Mouse (Mus musculus): Measurements from ENCODE around the gene Nsg1.

The Nsg1 gene

DNA sequence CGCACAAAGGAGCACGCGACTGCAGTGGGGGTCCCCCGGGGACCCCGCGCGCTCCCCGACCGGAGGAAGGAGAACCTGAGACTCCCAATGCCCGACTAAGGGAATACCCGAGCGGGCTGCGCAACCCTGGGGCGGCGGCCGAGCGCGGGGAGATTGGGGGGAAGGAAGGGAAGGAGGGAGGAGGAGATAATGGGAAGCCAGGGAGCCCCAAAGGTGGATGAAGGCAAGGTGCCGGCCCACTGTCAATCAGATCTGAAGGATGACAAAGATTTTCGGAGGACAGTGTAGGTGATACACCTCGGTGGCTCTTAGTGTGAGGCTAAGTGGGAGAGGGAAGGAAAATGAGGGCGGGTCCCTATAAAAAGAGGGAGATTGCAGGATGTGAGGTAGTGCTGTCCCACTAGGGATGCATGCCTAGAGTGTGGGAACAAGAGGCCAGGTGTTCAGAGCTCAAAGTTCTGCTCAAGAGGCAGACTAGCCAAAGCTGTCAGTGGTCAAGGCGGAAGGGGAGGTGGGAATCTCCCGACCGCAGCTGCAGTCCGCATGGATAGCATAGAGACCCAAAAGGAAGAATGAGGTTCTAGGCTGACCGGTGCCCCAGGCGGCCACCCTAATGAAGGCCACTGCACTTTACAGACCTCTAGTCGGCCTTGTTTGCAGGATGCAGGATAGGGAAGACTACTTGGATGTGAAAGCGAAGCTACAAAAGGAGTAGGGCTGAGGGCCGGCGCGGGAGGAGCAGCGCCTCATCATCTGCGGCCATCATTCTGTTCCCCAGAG is at the start of gene Nsg1:
Nsg1 (minus strand) TSS at position 274 of the 780 bp plus-strand sequence.
- no peak for DNase-seq (ENCODE audit: low read depth)

DNA sequence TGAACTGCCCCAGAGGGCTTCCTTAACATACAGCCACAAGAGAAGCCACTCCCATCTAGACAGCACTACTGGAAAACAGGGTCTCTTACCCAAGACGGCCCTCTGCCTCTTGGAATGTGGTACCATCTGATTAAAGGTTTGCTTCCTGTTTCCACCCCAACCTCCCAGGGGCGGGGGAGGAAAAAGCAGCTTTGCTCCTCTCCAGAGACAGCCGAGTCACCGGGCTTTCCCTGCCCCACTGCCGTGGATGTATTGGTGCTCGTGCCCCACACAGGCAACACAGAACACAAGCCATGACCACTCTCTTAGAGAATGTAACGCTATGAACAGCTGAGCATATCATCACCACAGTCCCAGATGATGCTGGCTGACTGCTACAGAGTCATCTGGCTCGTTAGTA is 49.3 kb upstream of the Nsg1 start:
- no peak for DNase-seq (ENCODE audit: low read depth)

DNA sequence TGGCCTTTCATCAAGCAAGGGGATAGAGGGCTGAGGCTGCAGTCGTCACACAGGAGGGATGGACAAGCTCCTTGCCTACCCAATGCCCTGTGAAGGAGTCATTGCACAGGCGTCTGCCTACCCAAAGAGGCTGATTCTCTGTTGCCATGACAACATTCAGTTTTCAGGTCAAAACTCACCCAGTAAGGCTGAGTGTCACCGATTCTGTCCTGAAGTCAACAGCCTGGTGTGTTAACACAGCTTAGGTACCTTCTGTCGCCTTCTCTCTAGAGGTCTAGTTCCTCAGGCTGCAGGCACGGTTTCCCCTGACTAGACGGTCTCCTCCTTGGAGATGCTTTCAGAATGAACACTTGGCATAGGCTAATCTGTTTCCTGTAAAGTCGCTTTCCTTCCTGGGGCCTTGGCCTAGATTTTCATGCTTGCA is 45.6 kb upstream of the Nsg1 start:
- no peak for DNase-seq (ENCODE audit: low read depth)

DNA sequence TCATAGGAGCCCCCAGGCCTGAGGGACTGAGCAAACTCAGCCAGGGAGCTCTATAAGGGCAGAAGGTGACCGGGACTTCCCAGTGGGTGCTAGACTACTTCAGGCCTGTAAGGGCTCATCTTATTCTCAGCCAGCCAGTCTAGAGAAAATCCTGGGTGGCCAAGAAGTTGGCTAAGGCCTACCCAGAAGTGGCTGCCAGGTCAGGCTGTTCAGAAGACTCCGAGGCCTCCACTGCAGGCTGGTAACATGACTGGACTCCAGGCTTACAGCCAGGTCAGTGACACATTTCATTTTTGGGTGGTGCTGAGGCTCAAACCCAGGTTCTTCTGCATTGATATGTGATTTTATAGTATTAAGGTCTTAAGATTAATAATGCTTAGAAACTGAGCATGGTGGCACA is 40.0 kb upstream of the Nsg1 start:
- no peak for DNase-seq (ENCODE audit: low read depth)

DNA sequence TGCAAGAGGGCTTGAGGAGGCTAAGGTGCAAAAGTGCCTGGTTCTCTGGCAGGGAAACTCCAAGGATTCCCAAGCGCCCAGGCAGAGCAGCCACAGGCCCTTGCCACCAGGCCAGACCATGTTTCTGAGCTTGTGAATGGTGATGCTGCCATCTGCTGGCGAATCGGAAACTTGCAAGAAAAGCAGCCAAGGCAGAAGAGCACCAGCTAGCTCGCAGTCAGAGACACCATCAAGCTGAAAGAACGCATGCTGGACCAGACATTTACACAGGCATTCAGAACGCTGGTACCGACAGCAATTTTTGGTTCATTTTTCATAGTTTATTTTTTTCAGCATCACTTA is 37.7 kb upstream of the Nsg1 start:
- peak; percentile 76 for DNase-seq (ENCODE audit: low read depth)

DNA sequence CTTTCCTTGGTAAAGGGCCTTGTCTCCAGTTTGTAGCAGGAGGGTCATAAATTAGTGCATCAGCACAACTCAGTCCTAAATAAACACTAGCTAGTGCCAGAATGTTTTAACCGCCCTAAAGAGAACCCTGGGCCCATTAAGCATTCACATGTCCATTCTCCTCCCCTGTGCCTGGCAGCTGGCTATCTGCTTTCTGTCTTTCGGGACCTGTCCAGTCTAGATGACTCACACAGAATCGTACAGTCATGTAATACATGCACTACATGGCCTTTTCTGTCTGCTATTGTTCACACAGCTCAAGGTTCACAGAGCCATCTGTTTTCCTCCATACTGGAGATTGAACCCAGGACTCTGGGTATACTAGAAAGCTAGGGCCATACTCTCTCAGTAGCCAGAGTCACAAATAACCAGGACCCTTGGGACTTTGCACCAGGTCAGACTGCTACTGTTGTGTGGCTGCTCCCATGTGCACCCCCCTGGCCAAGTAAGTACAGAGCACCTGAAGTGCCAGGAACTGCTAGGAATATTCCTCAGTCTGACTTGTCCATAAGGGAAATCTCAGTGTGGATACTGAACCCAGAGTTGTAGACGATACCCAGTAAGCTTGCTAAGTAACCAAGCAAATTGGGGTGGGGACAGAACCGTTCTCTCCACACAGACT is 37.2 kb upstream of the Nsg1 start:
- DNase-seq (ENCODE audit: low read depth): no peak

DNA sequence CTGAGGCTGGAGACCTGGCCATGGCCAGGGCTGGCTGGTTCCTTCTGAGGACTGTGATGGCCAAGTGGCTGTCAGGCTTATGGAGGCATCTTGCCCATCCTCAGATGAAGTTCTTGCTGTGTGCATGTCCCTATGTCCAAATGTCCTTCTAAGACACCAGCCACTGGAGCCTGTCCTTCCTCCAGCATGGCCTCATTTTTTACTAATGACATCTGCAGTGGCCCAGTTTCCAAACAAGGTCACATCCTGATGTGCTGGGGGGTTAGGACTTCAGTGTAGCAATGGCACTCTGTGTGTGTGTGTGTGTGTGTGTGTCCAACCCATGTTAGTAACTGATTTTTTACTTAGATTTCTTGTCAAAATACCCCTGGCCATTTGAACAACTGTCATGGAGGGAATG is 36.2 kb upstream of the Nsg1 start:
- DNase-seq (ENCODE audit: low read depth): no peak

DNA sequence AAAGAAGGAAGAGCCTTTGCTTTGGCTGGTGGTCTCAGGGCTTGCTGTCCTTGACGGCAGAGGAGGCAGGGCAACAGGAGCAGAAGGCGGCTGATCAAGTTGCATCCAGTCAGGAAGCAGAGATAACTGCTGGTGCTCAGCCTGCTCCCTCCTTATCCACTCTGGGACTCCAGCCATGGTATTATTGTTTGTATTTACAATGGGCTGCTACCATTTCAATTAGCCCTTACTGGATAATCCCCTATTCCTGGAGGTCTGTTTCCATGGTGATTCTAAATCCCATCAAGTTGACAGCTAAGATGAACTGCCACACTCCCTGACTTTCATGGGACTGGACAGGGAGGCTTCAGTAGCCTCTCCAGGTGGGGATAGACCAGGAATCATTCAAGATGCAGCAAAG is 35.2 kb upstream of the Nsg1 start:
- DNase-seq (ENCODE audit: low read depth): no peak

DNA sequence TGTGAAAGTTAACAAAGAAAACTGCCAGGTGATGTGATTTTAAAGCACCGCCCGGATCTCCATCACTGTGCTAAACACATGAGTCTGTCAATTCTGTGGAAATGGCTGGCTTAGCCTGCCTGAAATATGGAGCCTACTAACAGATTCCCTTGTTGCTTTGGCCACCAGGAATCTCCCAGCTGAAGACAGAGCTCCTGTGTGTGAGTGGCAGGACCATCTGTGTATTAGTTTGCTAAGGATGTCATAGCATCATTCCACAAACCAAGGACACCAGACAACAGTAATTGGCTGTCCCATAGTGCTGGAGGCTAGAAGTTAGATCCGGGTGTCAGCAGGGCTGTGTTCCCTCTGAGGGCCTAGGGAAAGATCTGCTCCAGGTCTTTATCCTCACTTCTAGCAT is 31.2 kb upstream of the Nsg1 start:
- DNase-seq (ENCODE audit: low read depth): no peak

DNA sequence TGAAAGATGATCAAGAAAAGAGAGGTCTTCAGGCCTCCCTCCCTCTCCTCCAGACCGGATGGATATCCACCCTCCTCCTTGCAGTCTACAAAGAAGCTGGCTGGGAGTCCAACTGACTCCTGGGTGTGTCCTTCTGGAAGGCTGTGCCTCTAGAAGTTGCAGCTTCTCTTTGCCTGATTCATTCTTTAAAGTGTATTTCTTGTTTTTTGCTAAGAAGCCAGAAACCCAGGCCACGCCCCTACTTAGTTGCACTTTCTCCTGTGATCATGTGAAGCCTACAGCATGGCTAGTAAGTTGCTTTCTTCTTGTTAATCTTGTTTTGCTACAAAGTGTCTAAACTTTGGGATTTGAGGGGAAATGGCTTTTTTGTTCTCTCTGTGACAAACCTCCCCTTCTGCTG is 27.3 kb upstream of the Nsg1 start:
- no peak for DNase-seq (ENCODE audit: low read depth)

DNA sequence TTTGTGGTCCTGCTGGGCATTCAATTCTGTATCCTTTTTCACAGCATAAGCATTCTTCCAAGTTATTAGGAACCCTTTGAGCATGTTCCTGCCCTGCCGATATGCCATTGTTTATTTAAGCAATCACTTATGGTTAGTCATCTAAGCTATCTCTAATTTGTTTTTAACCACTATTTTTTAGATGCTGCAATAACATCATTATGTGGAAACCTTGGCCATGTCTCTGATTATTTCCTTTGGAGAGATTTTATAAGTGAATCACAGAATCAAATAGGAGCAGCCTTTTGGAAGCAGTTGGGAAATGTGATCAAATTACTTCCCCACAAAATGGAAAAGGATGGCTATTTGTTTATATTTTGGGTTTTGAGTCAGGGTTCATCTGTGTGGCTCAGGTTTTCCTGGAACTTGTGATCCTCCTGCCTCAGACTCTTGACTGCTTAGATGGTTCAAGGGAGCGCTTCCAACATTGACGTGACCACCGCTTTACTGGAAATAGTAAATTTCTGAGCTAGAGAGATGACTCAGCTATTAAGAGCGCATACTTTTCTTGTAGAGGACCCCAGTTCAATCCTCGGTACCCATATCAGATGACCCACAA is 25.1 kb upstream of the Nsg1 start:
- no peak for DNase-seq (ENCODE audit: low read depth)

DNA sequence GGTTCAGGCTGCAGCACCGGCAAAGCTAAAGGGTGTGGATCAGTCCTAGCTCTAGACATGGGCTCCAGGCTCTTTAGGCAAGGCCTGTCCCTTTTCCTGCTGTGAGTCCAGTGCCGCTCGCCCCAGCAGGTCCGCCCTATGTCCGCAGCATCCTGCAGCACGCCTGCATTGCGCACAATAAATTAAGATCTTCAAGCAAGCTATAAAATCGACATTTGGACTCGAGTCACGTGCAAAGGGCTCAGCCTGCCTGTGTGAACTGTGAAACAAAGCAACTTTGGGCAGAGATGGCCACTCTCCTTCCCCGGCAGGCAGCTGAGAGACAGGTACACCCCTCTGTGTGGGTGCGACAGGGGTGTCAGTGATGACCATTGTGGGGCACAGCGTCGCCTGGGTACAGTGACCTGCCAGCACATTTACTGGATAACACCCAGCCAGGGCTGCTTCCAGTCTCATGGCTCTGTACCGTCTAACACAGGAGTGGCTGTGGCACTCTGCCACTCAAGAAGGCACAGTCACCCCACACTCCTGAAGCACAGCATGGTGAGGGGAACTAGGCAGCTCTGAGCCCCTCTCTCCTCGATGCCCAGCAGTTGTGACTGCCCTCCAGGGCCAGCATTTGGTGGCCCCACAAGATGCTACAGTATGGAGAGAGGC is 14.7 kb upstream of the Nsg1 start:
- DNase-seq (ENCODE audit: low read depth): no peak

DNA sequence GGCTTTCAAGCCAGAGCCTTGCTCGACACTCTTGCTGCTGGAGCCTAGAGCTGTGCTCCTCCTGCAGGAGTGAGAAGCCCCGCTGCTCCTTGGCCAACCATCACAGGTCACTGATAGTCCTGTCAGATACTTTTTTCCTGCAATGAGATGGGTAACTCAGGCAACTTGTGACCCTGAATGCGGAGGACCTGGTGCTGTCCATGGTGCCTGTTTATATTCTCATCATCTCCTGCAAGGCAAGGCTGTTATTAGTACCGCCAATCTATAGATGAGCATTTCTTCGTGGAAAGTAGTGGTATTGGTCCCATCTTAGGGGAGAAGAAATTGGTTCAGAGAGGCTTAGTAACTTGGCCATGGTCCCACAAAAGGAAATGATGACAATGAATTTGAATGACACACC is 14.1 kb upstream of the Nsg1 start:
- DNase-seq (ENCODE audit: low read depth): no peak

DNA sequence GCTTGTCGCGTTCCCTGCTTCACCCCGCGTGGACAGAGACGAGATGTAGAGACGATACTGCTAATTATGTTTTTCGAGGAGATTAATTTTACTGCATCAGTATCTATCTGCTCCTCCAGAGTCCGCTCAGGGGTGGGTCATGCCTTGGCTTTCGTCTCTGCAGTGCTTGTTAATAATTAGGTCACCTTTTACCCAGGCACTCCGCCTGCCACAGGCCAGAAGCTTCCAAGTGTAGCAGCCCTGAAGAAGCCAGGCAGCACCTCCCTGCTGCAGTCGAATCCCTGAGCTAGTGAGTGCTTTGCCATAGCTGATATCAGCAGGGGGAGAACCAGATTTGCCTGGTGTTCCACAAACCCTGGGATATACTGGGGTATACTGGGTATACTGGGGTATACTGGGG is 8.8 kb upstream of the Nsg1 start:
- no peak for DNase-seq (ENCODE audit: low read depth)

DNA sequence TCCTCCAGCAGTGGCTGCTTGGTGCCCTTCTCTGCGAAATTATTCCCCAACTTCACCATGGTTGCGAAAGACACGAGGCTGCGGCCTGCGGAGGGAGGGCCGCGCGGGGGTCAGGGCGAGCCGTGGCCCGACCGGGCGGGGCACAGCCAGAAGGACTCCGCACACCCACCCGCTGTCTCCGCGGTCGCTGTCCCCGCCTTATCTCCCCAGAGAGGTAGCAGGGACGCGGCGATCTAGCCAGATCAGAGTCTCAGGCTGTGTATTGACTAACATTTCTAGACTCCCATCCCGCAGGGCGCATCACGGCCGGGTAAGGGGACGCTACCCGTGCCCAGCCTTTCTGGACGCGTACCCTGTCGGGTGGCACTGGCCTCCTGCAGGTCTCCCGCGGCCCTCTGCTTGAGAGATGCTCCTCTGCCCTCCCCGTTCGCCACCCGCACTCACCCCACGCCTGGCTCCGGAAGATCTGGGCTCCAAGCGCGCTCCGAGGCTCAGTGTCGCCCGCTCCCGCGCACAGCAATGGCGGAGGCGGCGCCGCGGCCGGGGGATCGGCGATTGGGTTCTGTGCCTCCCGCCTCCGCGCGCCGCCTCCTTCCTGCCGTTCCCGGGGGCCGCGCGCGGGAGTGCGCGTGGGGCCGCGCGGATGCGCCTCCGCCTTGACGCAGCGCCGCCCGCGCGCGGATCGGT is 617 bp downstream of the Nsg1 start:
- DNase-seq (ENCODE audit: low read depth): no peak

DNA sequence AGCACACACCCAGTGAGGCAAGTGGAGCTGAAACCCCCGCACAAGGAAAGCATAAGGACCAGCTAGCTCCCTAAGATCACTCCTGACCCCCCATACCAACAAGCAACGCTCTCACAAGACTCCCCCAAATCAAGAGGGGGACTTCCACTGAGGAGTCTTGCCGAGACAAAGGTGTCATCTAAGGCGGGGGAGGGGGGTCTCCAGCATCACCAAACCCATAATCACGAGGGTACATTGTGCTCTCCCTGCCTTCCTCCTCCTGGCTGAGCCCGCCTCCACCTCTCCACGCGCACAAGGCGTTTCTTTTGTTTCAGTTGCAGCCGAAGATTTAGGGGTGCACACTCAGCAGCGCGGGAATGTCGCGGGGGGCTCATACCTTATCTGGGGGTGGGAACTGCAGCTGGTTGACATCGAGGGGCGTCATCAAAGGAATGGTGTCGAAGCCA is 1.2 kb downstream of the Nsg1 start:
- DNase-seq (ENCODE audit: low read depth): no peak

DNA sequence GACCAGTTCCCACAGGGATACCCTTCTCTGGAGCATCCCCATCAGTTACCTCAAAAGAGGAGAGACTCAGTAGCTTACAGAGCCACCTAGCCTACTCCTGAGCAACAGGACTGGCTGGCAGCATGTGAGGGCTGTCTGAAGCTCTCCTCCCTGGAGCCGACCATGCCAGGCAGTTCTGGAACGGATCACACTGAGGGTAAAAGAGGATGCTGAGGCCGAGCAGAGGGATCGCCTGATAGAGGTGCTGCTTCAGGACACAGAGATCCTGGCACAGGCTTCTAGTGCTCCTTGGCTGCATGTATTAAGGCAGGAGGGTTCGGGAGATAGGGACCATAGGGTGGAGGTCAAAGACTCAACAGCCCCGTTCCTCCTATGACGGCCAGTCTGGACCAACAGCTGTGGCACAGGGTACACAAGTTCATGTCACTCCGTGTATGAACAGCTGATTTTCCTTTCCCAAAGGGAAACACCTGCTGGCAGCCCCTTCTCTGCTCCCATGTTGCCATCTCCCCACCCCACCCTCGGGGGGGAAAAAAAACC is 2.2 kb downstream of the Nsg1 start:
- no peak for DNase-seq (ENCODE audit: low read depth)

DNA sequence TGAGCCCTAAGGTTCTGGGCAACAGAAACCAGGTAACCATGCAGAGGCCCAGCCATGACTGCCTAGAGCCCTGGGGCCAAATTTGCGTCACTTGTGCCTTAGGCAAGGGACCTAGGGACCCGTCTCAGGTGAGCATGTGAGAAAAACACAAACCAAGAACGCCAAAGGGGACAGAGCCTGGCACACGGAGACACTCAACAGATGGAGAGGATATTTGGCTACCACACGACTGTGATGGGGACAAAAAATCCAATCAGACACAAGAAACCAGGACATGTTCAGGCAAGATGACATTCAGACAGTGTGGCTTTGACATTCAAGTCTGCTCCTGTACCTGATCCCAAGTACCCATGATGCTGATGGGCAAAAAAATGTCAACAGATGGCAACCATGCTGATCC is 6.1 kb downstream of the Nsg1 start:
- DNase-seq (ENCODE audit: low read depth): no peak

DNA sequence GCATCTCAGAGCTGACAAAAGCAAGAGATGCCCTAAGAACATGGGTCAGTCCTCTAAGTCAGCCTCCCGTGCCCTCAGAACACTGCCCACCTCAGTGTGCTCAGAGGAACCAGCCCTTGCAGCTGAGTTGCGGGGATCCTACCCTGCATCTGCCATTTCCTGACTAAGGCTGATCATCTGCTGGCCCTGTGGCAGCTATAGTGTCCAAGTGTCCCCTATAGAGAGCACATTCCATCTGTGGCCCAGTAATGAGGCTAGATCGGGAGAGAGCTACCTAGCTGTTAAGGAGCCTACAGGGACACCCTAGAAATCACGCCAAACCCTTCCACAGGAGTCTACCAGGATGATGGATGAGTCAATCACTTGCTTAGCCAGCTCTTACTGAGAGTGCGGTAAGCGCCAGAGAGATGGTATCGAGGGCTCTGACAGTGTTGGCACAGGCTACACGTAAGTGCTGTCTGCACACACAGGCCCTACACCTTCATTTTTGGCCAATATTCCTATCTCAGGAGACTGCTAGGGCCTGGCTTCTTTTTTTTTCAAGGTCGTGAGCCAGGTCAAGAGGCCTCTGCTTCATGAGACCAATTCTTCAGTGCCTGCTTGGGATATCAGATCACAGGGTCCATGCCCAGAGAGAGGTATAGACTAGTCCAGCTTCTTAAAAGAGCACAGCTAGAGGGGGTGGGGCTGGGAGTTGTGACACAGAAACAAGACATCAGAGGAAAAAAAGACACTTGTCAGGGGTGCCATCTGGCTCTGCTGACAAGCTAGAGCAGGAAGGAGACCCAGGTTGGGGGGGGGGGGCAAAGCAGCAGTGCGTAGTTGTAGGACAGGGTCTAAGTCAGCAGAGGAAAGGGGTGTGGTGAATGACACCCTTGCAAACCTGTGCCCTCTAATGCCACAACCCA is 7.3 kb downstream of the Nsg1 start:
- no peak for DNase-seq (ENCODE audit: low read depth)

DNA sequence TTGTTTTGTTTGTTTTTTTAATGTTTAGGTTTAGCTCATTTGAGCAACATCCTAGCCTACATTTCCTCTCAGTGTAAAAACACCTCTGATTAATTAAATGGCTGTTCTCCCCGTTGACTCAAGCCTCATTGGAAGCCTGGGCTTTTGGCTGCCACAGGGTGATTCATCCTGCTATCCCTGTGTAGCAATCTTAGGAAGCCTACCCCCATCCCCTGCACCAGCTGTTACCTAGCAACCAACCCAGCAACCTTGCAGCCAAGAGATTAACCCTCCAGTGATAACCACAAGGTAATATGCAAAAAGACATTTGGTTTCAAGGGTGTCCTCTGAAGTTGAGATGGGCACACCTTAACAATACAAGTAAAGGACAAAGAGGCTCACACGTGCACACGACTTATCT is 8.4 kb downstream of the Nsg1 start:
- no peak for DNase-seq (ENCODE audit: low read depth)

DNA sequence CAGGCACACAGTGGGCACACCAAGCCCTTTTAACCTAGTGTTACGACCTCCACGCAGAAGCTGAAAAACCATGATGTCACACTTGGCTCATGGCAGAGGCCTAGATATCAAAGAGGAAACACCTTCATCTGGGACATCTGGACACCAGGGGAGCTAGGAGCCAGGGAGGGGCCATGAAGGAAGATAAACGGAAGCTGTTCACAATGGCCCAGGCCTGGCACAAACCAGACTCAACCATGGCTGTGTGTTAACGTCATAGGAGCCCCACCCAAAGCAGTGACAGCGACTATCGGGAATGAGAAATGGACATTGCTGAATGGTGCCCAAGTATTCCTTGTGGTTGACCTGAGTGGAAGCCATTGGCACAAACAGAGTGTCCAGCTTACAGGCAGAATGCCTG is 13.2 kb downstream of the Nsg1 start:
- no peak for DNase-seq (ENCODE audit: low read depth)
